Mouse (Mus musculus) erythroblast, embryonic 14.5 days (primary cell): Measurements from ENCODE around the gene Ube2q2.

ENCODE experiments used
- GATA1 ChIP-seq: IDR thresholded peaks from 2 replicates; pipeline ENCODE4 v1.6.1; 2012; ENCODE audit warnings: low read length, inconsistent platforms, mixed read lengths
- TAL1 ChIP-seq: IDR thresholded peaks from 3 replicates; pipeline ENCODE4 v1.6.1; 2012; ENCODE audit warnings: low read length, inconsistent platforms, mixed read lengths

DNA sequence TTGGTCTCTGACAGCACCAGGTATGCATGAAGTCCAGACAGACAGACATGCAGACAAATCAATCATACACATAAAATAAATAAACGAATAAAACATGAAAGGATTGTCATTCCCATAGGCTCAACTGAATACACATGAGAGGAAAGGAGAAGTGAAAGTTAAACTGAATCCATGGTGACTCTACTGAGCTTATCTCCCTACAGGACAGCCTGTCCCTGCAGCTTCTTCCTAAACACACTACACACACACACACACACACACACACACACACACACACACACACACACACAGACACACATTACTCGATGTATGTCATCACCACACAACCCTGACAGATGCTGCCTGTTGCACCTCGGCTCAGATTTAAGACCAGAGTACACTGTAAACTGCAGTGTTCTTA lies 95.4 kb downstream of the Ube2q2 start:
- no peak for TF ChIP-seq GATA1
- no peak for TF ChIP-seq TAL1
